Mouse (Mus musculus): ENCODE measurements around the gene Dcaf17.

The Dcaf17 gene

DNA sequence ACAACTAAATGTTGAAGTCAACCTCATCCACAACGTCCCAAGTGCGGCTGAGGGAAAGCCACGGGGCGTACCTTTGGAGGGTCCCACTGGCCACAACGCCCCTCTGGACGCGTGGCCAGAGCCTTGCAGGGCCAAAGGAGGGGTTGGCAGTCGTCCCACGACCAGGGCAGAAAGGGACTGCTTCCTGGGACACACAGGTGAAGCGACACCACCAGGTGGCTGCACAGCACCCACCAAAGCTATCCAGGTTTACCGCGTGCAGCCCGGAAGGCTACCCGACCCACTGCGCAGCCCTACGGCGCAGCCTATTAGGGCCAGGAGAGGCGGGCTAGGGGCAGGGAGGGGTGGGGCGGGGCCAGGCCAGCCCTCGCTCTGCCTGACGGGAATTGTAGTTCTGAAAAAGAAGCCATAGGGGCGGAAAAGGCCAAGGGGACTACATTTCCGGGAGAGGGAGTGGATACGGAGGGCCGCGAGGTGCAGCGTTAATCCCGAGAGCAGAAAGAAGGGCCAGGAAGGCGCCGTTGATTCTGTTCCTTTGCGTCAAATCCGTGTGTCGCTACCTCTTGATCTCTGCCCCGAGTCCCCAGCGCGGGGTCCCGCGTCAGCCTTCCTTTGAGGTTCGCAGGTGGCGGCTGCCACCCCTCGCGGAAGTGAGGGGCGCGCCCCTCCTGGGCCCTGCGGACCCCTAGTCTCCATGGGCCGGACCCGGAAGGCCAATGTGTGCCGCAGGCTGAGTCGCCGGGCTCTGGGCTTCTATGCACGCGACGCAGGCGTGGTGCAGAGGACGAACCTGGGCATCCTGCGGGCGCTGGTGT is at the start of gene Dcaf17, which contains the start of gene Mettl8:
Gene Dcaf17 (plus strand): TSS at position 29 of the 815 bp plus-strand sequence.
Gene Mettl8 (minus strand): TSS at position 284 of the 815 bp plus-strand sequence.
- peak; percentile 93 for DNase-seq (ENCODE audit: extremely low read depth, insufficient read length, low spot score)

DNA sequence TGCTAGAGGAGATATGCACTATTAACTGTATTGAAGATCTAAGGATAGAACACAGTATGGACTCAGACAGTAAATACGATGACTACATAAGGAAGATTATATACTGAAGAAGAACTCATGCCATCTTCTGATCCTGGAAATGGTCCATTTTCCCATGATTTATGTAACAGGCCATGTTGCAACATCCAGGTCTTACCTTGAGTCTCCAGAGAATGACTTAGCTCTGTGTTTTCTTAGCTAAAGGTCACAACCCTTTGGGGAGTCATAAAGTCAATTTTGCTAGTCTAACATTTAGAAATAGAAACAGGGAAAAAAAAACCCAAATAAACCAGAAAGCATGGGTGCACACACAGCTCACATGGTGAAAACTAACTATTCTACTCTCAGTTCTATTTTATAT is 43.3 kb upstream of the Dcaf17 start:
- no peak for DNase-seq (ENCODE audit: extremely low read depth, insufficient read length, low spot score)

DNA sequence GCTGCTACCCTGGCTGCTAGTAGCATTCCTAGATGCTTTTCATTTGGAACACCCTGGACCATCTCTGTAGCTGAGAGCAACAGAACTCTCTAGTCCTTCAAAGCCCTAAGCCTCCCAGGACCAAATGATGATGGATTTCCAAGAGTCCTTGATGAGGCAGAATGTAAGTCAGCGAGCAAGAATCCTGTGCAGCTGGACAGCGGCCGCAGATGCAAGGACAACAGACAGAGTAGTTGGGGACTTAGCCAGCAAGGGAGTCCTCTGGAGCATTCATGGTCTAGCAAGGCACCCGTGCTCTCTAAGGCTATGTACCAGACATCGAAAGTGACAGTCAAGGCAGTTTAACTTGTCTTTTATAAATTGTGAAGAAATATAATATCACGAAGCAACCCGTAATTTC is 41.6 kb upstream of the Dcaf17 start:
- DNase-seq (ENCODE audit: extremely low read depth, insufficient read length, low spot score), result no peak

DNA sequence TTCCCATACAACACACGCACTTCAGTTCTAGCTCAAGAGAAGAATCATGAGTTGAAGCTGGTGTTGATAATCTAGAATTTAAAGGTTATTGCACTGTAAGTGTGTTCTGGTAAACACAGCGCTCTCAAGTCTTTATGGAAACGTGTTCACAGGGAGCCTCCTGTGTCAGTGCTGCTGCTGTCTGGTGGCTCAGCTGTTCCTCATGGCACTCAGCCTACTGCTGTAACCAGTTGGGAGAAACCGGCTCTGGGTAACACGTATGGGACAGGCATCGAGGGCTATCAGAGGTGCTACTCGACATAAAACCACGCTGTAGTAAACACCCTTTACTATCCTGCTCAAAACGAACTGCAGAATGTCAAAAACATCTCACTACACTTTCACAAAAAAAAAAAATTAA is 35.9 kb upstream of the Dcaf17 start:
- DNase-seq (ENCODE audit: extremely low read depth, insufficient read length, low spot score), result no peak

DNA sequence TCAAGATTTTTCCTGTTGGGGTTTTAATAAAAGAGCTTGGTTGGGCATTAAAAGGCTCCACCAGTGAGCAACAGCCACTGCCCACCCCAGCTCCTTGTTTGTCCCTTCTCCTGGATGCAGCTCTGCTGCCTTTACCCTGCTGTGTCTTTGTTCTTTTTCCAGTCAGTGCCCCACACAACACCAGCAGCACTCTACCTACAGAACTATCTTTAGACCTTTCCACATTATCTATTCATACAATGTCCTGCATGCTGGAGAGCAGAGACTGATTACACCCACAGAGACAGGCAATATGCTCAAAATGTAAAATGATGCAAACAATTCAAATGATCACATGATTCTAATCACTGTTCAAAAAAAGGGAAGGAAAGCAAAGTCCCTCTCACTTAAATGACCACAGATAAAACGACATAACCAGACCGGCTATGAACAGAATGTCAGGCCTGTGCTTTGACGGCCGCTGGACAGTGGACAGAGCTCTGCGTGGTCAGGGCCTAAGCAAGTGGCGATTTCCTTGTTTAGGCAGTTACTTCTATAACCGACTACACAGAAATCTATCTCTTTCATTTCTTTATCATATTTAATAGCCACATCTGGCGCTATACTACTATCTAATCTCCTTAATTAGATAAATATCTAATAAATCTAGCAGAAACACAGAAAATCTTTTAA is 35.3 kb upstream of the Dcaf17 start:
- no peak for DNase-seq (ENCODE audit: extremely low read depth, insufficient read length, low spot score)

DNA sequence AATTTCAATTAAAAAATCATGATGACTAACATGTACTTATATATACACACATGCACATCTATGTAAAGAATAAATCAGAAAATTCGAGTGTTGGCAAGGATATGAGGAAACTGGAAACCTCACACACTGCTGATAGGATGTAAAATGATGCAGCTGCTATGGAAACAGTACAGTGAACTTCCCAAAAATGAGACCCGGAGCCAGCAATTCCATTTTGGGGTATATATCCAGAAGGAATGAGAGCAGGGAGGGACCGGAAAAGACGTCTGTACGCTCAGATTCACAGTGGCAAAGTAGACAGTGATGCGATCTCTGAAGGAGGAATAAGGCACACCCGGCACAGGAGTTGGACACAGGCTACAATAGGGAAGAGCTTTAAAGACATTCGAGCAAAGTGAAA is 34.5 kb upstream of the Dcaf17 start:
- DNase-seq (ENCODE audit: extremely low read depth, insufficient read length, low spot score), result no peak

DNA sequence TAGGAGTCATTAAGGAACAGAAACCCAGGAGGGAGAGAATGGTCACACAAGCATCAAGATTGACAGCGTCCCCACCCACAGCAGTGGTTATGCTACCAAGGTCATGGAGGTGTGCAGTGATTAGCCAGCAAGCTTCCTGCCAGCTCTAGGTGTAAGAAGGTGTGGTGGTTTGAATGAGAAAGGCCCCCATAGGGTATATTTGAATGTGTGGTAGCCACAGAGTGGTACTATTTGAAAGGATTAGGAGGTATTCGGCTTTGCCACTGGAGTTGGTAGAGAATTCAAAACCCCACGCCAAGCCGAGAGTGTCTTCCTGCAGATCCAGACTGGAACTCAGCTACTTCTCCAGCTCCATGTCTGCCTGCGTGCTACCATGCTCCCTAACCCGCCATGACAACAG is 32.1 kb upstream of the Dcaf17 start:
- no peak for DNase-seq (ENCODE audit: extremely low read depth, insufficient read length, low spot score)

DNA sequence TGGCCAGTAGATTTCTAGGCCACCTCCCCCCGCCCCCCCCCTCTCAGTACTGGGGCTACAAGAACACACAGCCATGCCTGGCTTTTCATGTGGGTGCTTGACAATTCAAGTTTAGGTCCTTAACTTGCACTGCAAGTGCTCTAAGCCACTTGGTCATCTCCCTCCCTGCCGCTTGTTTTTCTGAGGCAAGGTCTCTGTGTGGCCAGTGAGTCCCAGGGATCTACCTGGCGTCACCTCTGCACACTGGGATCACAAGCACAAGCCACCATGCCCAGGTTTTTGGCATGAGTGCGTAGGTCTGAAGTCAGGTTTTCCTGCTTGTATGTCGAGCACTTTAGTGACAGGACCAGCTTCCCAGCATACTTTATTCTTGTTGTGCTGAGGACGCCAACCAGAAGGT is 31.1 kb upstream of the Dcaf17 start:
- DNase-seq (ENCODE audit: extremely low read depth, insufficient read length, low spot score), result no peak

DNA sequence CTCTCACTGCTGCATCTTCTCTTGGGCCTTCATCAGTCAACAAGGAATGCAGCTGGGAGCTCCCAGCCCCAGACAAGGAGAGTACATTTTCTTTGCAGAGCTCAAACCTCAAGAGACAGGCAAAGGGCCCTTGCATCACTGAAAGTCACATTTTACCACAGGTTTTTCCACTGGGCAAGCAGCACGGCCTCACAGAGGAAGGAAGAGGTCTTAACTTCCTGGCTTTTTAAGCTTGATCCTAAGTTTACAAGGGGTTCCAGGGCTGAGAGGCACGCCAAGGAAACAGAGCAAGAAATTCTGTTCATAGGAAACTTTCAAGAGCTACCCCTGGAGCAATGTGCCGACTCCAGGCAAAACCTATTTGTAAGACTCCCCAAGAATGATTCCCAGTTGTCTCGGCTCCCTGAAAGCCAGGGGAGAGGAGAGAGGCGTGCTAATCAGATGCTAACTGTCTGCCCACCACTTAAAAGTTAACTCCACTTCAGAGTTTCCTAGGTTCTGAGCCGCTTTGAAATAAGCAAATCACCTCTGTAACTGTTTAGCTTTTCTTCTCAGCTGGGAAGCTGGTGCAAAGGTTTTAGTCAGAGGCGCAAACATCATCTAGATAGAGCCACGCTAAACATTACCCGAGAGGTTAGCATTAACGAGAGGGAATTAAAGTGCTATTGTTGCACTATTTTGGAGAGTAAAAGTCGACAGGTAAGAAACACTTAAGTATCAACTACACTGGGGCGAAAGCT is 29.4 kb upstream of the Dcaf17 start:
- DNase-seq (ENCODE audit: extremely low read depth, insufficient read length, low spot score), result no peak

DNA sequence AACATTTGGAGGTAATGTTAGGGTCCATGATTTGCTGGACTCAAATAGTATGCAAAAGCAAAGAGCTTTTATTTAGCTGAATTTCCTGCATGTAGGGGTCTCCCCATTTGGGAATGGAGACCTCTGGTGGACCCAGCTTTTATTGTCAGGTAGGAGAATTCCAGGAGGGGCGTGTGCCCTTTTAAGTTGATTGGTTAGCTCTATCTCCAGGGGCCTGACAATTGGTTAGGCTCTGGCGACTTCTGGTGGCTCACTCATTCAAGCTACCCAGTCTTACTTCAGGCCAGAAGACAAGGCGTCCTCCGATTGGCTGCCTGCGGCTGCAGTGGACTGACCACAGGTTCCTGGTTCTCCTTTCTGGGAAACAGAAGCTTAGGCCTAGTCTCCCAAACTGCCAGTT is 28.3 kb upstream of the Dcaf17 start:
- no peak for DNase-seq (ENCODE audit: extremely low read depth, insufficient read length, low spot score)

DNA sequence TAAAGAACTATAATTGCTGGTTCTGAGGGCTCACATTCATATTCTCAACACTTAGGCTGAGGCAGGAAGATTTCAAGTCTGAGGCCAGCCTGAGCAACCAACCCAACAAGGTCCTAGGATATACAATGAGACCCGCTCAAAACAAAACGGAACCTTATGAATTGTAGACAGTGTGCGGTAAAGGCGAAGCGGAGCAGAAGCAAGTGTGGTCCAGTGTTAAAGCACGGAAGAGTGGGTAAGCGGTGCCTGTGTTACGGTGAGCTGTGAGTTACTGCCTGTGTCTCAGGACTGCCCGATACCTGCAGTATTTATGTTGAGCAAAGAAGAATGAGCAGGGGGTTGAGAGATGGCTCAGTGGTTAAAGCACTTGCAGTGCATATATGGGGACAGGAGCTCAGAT is 27.5 kb upstream of the Dcaf17 start:
- no peak for DNase-seq (ENCODE audit: extremely low read depth, insufficient read length, low spot score)

DNA sequence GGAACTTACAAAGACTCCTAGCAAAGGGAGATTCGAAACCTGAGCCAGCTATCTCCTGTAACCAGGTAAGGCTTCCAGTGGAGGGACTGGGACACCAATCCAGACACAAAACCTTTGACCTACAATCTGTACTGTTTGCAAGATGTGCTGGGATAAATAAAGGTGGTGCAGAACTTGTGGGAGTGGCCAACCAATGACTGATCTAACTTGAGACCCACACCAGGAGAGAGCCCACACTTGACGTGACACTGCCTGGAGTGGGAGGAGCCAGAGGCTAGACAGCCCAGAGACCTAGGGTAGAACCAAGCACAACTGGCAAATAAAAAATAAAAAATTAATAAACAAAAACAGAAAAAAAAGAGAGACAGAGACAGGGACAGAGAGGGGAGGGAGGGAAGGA is 24.5 kb upstream of the Dcaf17 start:
- no peak for DNase-seq (ENCODE audit: extremely low read depth, insufficient read length, low spot score)

DNA sequence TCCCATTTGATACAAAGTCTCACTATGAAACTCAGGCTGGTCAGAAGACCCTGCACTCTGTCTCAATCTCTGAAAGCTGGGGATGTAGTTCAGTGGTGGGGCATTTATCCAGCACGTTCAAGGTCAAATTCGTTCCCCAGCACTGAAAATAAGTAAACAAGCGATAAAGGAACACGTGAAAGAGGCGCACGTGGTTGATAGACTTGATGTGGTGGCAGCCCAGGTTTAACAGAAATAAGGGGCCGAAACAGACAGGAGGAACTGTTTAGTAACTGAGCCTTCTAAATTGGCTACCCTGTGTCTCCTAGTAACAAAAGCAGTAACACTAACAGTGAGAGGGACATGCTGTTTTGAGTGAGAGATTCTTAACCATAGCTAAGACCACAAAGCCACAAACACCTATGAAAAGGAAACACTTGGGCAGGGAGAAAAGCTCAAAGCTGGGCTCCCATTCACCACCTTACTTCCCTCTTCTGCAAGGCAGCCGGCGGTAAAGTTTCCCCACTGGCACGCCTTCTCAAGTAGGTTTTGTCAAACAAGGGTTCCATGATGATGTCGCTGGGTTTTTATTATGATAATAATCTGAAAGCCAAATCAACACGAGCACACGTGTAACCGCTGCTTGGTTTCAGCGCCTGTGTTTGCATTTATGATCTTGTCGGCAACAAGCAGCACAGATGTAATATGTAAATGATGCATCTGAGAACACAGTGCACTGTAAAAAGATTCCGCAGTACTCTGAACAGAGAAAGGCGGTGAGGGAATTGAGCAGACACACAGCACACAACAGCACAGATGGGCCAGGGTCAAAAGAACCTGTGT is 22.9 kb upstream of the Dcaf17 start:
- no peak for DNase-seq (ENCODE audit: extremely low read depth, insufficient read length, low spot score)

DNA sequence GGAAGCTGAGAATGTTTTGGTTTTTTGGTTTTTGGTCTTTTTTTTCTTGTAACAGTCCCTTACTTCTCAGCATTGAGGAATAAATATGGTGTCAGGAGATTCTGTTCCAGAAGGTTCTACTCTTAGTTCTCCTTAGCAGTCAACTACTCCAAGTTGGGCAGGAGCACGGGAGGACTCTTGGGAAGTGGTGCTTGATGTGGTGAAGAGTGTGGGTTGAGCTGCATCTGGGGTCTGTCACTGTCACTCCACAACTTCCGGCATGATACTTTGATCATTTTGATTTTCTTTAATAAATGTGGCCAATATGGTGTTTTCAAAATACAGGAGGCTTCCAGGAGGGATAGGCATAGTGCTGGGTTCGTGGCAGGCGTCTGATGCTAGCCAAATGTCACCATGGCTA is 22.1 kb upstream of the Dcaf17 start:
- DNase-seq (ENCODE audit: extremely low read depth, insufficient read length, low spot score), result no peak

DNA sequence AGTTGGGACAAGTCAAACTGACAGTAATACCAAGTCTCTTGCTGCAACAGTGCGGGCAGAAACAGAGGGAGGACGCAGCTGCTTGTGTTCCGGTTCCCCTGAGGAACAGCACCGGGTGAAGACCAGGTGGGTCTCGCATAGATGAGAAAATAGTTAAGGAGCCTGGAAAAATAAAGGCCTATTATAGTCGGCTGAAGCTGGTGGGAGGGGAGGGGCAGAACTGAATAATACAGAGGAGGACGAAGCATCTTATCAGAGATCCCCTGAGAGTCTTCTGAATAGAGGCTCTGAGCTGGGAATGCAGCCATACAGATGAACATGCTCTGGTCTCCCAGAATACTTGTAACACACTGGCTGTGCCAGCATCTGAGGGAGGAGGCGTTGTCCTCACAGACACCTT is 21.1 kb upstream of the Dcaf17 start:
- no peak for DNase-seq (ENCODE audit: extremely low read depth, insufficient read length, low spot score)

DNA sequence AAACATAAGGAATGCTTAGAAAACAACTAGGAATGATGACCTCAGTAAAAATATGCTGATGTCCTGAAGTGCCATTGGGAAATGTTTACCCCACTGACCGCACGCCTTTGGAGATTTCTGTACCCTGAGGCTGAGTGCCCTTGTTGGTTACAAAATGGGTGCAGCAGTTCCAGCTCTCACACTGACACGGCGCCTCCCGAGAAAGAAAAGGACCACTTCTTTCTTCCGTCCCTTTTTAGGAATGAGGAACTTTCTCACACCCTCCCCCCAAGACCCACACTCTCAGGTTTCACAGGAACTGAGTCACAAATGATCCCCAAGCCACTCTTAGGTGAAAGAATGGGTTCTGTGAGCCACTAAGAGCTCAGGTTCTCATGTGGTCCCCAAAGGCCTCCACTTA is 17.7 kb upstream of the Dcaf17 start:
- DNase-seq (ENCODE audit: extremely low read depth, insufficient read length, low spot score), result no peak

DNA sequence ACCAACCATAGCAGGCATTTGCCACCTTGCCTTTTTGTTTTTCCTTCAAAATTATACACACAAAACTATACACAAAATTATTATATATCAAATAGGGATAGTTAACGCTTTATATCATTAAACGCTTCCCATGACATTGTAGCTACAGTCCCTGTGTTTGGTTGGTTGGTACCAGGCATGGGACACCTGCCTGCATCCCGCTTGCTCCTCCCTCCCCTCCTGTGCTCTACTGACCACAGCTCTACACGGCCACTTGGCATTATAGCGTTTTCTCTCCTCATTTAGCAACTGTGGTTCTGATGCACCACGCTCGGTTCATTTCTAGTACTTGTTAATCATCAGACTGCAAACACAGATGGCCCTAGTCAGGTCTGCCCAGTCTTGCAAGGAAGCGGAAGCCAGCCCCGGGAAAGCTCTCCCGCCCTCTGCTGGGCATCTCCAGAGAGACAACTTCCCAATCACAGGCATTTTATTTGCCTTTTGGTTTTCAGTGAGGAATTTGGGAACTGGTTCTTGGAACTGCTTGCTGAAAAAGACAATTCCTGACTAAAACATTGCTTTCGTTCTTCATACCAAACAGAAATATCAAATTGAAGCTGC is 15.5 kb upstream of the Dcaf17 start:
- peak; percentile 32 for DNase-seq (ENCODE audit: extremely low read depth, insufficient read length, low spot score)

DNA sequence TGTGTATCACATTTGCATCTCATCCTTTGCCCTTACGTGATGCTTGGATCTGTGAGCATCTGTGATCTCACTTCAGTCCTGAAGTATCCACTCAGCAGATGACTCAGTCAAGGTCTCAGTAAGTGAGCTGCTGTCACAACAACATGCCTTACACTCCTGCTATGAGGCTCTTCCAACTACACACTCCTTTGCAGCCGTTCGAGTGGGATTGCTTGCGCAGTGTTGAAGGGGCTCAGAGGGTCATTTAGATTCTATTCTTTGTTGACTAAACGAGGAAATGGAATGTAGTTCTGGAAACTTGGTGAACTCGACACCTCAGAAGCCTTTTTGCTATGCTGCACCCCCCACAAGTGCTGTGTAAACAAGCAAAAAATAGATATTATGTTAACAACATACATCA is 9.0 kb upstream of the Dcaf17 start:
- no peak for DNase-seq (ENCODE audit: extremely low read depth, insufficient read length, low spot score)

DNA sequence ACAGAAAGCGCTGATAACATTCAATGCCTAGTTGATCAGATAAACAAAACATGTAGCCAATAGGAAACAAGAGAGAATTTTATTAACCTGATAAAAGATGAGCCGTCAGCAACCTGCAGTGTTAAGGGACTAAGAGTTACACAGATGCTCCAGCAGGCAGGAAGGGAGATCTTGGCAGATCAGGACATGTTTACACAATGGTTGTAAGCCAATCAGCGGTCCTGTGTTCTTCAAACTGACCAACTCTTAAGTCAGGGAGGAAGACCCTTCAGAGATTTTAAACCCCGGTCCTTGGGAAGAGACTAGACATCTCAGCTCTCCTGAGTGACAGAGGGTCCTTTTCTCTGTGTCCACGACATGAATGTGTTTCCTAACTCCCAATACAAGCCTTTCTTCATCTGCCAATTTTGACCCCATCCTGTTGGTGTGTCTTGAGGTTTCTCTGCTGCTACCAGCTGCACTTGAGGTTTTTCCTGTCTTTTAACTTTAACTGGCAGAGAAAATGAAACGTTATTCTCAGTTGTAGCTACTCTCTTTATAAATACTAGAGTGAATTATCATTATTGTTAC is 8.3 kb upstream of the Dcaf17 start:
- no peak for DNase-seq (ENCODE audit: extremely low read depth, insufficient read length, low spot score)

DNA sequence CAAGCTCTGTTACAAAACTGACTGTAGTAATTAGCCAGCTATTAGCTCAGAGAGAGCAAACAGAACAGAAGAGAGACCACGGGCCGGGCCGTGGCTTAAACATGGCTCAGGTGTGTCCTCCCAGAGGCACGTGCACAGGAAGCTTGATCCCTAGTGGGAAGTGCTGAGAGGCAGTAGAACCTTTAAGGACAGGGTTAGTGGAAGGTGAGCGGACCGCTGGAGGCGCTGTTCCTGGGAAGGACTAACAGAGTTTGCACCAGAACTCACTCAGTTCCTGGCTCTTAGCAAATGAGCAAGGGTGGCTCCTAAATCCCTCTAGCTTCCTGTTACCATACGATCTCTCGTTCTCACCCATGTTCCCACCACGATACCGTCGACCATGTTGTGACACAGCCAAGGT is 6.2 kb upstream of the Dcaf17 start:
- DNase-seq (ENCODE audit: extremely low read depth, insufficient read length, low spot score), result no peak
